Mouse (Mus musculus): ENCODE measurements around the gene Dnajb4.

- TF ChIP-seq POLR2A (IDR thresholded peaks at IDR 0.05; ENCODE audit: low read depth, low read length), result no peak
- TF ChIP-seq CTCF (IDR thresholded peaks at IDR 0.05; ENCODE audit: borderline replicate concordance, insufficient read depth, low read length), result no peak
Observed at GRCm38 (mm10) chr3:152166699-152167451, 43.2 kb downstream of the Dnajb4 start.

All from embryonic fibroblast, embryonic 13.5 days (primary cell).